Mouse (Mus musculus): ENCODE data around the gene Zswim9.
"Not testable (repeated sequence)": the region's sequence is repeated elsewhere in the genome, so short reads cannot be mapped to it uniquely, and the experiment has no call there.

Zswim9 gene

GRCm38 (mm10) chr7:13278308-13278891 lies at the start of gene Zswim9:
Gene Zswim9 (minus strand): TSS chr7:13278721.
- DNase-seq (ENCODE audit: low spot score), result peak; percentile 82

- DNase-seq (ENCODE audit: low spot score), result no peak
Measured at GRCm38 (mm10) chr7:13324316-13324715, 45.8 kb upstream of the Zswim9 start, which contains the start of gene Pla2g4c. Gene Pla2g4c (plus strand): TSS chr7:13324655.

GRCm38 (mm10) chr7:13321424-13321823 lies 42.9 kb upstream of the Zswim9 start:
- DNase-seq (ENCODE audit: low spot score), result no peak

DNA sequence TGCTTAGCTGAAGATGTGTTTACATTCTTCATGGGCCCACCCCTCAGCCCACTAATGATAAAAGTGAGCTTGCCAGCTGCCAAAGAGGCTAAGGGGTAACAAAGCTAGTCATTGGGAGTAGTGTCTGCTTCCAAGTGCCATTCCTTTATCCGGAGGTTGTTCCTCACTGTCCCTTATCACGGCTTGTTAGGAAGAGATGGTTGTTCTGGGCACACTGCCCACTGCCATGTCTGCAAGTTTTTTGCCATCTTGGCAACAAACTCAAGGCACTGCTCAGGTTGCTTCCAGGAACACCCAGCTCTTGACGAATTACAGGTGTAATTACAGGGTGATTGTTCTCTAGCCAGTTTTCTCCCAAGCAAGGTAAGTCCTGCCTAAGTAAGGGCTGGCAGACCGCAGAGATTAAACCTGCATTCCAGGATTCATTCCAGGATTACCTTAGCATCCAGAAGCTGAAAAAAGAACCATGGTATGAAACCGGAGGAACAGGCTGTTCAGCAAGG lies 35.6 kb upstream of the Zswim9 start:
- peak; percentile 11 for DNase-seq (ENCODE audit: low spot score)

DNA sequence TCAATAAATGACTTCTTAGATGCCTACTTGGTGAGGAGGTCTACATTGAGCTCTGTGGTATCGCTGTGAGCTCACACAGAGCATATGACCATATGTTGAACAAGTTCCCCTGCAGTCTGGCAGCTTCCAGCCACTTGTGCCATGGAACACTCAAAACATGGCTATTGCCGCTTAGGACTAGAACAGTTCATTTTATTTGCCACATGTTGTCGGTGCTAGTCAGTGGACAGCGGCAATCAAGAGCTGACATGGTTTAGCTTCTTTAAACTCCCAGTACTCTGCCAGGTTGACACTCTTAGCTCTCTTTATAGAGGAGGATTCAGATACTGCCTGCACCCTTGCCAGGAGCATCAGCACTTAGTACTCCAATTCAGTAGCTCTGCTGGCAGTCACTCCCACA lies 32.9 kb upstream of the Zswim9 start:
- no peak for DNase-seq (ENCODE audit: low spot score)

- no peak for DNase-seq (ENCODE audit: low spot score)
Measured at GRCm38 (mm10) chr7:13310493-13311199, 32.1 kb upstream of the Zswim9 start.

DNA sequence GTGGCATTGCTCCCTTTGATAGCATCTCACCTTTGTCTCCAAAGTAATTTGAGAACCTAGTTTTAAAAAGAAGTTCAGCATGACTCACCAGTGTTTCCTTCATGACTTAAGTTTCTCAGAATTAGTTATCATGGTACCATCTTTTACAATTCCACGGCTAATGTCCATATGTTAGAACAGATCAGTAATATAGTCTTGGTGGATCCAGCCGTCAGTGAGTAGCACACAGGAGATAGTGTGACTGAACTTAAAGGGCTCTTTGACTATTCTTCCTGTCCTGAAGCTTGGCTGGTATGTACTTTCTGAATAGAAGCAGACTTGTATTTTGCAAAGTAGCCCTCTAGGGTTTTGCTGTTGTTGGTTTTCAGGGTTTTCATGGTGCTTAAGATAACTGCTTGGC lies 30.9 kb upstream of the Zswim9 start:
- DNase-seq (ENCODE audit: low spot score), result no peak

DNA sequence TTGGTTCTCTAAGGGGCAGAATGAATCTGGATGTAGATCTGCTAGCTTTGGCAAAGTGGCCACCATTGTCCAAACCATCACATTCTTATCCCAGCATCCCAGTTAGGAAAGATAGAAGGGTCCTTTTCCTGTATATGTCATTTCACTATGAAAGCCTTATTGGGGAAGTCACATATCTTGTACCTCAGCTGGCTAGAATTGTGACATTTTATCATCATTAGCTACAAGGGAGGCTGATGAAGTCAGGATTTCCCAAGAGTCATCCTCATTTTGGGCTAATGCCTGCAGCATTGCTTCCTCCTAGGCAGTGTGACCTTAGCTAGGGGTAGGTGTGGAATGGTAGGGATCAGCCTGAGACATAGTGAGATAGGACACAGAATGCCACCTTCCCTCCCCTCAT lies 24.9 kb upstream of the Zswim9 start:
- DNase-seq (ENCODE audit: low spot score), result no peak

DNA sequence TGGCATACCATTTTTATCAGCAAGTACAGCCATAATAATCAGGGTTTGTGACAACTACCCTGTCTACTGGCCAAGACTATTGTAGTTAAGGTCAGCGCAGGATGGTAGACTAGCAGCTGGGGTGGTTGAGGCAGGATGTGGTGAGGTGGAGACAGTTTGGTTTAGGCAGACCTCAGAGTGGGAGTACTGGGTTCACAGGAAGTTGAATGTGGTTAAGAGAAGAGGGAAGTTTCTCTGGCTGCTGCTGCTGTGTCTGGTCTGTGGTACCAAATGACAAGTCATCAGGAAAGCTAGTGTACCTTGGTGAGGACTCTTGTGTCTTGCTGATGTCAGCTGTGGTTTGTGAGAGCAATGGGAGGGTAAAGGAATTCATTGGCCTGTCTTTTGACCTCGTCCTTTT lies 24.3 kb upstream of the Zswim9 start:
- DNase-seq (ENCODE audit: low spot score), result no peak

DNA sequence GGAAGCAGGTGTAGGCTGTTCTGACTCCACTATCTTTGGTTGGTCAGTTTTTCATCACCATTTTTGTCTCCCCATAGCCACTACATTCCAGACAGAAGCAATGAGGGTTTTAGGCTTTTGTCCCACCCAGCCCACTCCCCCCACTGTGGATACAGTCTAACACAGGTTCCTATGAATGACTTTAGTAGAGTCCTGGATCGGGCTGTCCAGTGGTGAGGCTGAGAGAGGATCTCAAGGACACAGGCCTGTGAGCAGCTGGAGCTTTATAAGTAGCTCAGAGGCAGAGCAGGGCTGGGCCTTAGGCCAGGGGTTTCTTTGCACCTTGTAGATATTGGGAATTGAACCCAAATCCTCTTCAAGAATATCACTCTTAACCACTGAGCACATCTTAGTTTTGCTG lies 23.1 kb upstream of the Zswim9 start:
- DNase-seq (ENCODE audit: low spot score), result no peak

DNA sequence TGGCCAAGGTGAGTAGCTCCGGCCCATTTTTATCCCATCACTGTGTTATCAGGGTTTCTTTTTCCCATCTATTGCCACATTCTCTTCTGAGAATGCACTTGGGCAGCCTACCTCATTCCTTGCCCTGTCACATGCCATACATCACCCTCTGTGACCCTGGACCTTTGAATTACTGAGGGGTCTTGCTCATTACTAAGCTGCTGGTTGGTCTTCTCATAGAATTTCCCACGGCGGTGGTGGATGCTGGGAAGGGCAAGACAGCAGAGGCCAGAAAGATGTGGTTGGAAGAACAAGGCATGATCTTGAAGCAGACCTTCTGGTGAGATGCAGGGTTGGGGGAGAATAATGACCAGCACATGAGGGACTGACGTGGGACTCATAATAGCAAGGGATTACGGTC lies 20.3 kb upstream of the Zswim9 start:
- no peak for DNase-seq (ENCODE audit: low spot score)

GRCm38 (mm10) chr7:13297636-13298035 lies 19.1 kb upstream of the Zswim9 start:
- no peak for DNase-seq (ENCODE audit: low spot score)

DNA sequence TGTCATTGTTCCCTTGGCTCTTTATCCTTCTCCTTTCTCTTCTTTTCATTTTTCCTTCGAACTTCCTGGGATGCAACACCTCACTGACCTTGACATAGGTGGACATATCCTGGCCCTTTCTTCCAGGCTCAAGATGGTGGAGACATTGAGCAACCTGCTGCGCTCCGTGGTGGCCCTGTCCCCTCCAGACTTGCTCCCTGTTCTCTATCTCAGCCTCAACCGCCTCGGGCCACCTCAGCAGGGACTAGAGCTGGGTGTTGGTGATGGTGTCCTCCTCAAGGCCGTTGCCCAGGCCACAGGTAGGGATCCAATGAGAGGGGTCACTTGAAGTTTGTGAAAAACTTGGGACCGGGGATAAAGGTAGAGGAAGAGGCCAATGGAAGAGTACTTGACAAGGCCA lies 16.7 kb upstream of the Zswim9 start:
- DNase-seq (ENCODE audit: low spot score), result no peak

- no peak for DNase-seq (ENCODE audit: low spot score)
Measured at GRCm38 (mm10) chr7:13293878-13294855, 15.6 kb upstream of the Zswim9 start.

GRCm38 (mm10) chr7:13291370-13291769 lies 12.8 kb upstream of the Zswim9 start:
- DNase-seq (ENCODE audit: low spot score), result no peak

- DNase-seq (ENCODE audit: low spot score), result no peak
Measured at GRCm38 (mm10) chr7:13290041-13290675, 11.6 kb upstream of the Zswim9 start.

GRCm38 (mm10) chr7:13288621-13289020 lies 10.1 kb upstream of the Zswim9 start:
- no peak for DNase-seq (ENCODE audit: low spot score)

DNA sequence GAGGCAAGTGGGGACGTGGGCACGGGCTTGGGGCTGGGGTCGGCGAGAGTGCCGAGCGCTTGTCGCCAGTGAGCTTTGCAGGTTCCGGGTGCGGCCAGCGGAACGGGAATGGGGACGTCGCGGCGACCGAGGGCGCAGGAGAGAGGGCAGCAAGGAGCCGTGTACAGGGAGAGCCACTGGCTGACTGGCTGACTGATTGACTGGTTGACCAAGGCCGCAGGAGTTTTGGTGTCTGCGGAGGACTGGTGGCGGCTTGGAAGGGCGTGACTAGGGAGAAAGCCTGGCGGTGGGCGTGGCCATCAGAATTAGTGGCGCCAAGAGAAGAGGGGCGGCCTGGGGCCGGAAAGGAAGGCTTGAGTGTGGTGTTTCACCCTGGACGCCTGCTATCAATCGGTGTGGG lies 436 bp upstream of the Zswim9 start:
- DNase-seq (ENCODE audit: low spot score), result not testable (repeated sequence)

GRCm38 (mm10) chr7:13277833-13278232 lies 688 bp downstream of the Zswim9 start:
- no peak for DNase-seq (ENCODE audit: low spot score)

GRCm38 (mm10) chr7:13277081-13277480 lies 1.4 kb downstream of the Zswim9 start, which contains the start of gene Lig1:
Gene Lig1 (plus strand): TSS chr7:13277283.
- no peak for DNase-seq (ENCODE audit: low spot score)

- no peak for DNase-seq (ENCODE audit: low spot score)
Measured at GRCm38 (mm10) chr7:13271704-13272103, 6.8 kb downstream of the Zswim9 start.

DNA sequence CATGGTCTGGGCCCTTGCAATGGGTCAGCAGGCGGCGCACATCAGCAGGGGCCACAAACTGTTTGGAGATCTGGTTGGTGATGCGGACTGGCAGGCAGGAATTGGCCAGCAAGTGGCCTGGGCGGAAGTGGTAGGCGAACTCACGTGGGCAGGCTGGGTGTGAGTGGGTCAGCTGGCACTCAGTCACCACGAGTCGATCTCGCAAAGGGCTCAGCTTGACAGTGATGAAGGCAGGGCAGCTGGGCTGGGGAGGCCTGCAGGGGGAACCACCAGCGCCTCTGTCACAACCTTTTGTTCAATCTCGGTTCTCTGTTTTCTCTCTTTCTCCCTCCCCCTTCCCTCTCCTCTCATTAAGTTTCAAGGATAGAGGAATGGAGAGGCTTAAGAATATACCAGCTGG lies 9.1 kb downstream of the Zswim9 start:
- DNase-seq (ENCODE audit: low spot score), result no peak

Data from ovary, adult 18-20 months (tissue).